Mouse (Mus musculus) thymus, adult 18-20 months (tissue): ENCODE data around the gene Cbfa2t3.

ENCODE experiments used
- DNase-seq, 2 experiments: peaks; one replicate each; pipeline ENCODE4 v3.0.0; 2022; ENCODE audit warnings: mixed read lengths in 2 of 2

The Cbfa2t3 gene

GRCm38 (mm10) chr8:122600666-122601065 is 98.2 kb downstream of the Cbfa2t3 start:
- DNase-seq, result no peak

- no peak for DNase-seq
Measured at GRCm38 (mm10) chr8:122596031-122596430, 102.9 kb downstream of the Cbfa2t3 start.

DNA sequence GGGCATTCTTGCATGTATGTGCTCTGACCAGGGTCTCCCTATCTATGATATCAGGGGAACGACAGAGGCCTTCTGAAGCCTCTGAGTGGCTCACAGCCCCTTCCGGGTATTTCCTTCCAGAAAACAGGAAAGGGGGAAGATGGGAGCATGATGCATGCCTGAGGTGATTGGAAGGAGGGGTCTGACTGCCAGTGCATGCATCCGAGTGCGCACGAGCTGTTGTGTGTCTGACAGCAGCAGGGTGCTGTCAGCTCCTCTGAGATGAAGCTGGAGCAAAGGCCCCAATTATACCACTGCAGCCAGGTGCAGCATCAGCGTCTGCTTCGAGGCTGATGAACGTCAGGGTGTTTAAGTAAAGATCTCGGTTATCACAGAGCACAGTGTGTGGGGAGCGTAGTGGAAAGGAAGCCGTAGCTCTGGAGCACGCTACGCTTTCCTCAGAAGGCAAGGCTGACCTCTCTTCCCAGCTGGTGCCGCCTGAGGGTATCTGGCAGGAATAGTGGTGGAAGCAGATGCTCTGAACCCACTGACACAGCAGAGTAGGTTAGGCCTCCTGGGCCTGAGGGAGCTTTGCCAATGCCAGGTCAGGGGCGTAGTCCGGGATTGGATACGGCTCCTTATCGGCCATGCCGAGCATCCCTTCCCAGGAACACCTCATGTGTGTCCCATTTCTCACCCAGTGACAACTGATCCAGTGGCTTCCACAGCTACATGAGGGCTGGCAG is 105.0 kb downstream of the Cbfa2t3 start:
- DNase-seq, result no peak

- DNase-seq, result no peak
Measured at GRCm38 (mm10) chr8:122593240-122593639, 105.7 kb downstream of the Cbfa2t3 start.

- DNase-seq, result no peak
Measured at GRCm38 (mm10) chr8:122586749-122587148, 112.2 kb downstream of the Cbfa2t3 start.

- DNase-seq, result no peak
Measured at GRCm38 (mm10) chr8:122586171-122586570, 112.7 kb downstream of the Cbfa2t3 start.

DNA sequence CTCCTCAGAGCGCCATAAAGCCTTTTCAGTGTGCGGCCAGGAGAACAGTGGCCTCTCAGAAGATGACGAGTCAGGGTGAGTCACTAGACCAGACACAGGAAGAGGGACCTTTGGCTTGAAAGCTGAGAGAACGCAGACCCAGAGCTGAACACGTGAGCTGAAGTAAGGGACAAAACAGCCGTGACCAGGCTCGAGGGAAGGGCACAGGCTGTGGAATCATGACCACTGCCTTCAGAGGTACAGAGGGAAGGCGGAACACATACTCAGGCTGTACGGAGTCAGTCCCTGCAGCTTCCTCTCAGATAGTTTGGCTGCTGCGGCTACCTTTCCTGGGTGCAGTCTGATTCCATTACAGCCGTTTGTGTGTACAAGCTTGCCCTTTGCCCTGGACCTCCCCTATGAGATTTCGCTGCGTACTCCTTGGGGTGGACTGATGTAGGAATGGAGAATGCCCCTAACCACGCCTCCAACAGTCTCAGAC is 113.5 kb downstream of the Cbfa2t3 start:
- DNase-seq, result no peak

DNA sequence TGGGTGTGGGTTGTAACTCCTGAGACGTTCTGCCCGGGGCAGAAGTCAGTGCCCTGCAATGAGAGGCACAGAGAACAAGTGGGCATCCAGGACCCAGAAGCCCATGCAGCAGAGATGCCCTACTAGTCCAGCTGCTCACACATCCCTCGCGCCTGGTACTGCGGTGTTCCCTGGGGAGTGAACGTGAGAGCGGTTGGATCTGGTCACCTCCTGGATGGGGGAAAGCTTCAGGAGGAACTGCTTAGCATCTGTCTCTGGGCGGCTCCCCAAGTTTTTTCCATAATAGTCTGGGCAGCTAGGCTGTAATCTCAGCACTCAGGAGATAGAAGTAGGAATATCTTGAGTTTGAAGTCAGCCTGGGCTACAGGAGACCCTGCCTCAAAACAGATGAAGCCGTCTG is 113.9 kb downstream of the Cbfa2t3 start:
- no peak for DNase-seq

DNA sequence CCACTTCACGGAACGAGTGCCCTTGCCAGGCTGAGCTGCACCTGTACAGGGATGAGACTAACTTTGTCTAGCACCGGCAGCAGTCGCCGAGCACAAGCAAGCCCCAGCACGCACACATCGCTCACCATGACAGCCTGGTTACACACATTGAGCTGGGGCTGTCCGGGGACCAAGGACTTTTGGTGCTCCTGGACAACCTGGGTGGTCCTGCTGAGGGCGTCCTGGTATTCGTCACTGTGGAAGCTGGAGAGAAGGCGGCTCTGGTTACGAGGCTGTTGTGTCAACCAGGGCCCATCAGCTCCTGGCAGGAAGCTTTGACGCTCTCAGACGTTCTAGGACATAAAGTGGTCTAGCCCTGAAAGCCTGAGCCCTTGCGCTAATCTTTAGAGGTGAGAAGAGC is 118.0 kb downstream of the Cbfa2t3 start:
- DNase-seq, result no peak

- no peak for DNase-seq
Measured at GRCm38 (mm10) chr8:122579196-122579595, 119.7 kb downstream of the Cbfa2t3 start.

- DNase-seq, result no peak
Measured at GRCm38 (mm10) chr8:122577116-122577515, 121.8 kb downstream of the Cbfa2t3 start.

- DNase-seq, result peak; percentile 91 to 95
Measured at GRCm38 (mm10) chr8:122576648-122577022, 122.3 kb downstream of the Cbfa2t3 start, which contains the start of gene Aprt. Gene Aprt (minus strand): TSS chr8:122576909.

DNA sequence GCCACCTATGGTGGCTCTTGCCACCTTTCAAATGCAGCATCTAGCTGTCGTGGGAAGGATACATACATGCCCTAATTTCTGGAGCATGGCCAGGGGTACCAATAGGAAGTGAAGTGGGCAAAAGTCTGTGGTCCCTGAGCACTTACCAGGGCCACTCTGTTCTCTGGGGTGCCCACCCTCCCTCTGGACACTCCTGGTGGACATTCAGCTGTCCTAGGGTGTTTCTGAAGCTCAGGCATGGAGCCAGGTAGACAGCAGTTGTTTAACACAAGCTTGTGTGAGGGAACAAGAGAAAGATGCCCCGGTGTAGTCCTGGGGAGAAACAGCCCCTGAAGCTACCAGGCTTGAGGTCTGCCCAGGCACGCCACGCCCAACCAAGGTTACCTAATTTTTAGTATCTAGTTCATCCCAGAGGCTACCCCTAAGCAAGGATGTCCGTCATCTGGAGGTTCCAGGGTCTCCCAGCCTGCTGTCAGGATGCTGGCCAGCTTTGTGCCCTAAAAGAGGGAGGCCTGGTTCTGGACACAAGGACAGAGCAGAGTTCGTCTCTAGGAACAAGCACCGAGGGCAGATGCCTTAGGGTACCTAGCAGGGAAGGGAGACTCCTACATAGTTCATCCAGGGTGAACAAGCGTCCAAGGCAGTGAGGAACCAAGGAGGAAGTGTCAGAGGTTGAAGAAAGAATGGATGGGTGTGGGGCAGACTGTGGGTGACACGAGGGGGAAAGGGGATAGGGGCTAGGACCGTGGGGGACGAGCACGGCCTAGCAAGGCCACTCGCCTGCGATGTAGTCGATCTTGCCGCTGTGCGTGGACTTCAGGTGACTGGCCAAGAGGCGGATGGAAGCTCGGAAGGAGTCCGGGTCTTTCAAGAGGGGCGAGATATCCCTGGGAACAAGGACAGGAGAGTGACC is 122.9 kb downstream of the Cbfa2t3 start:
- no peak for DNase-seq

GRCm38 (mm10) chr8:122575286-122575685 is 123.6 kb downstream of the Cbfa2t3 start:
- no peak for DNase-seq
